Mouse (Mus musculus) adrenal gland, postnatal 0 days (tissue): ENCODE measurements around the gene Rer1. TPM values are rescaled to one million over a fixed set of nuclear protein-coding genes. Genes with fewer than 3 reads are reported as not detected.

ENCODE experiments used
- polyA plus RNA-seq: library from polyadenylated mRNA; unstranded; fragments of >200 nt; fragmentation: Nextera tagmentation; extraction: Ambion mirVana; gene quantifications from 2 replicates; pipeline ENCODE4 v1.2.1, GENCODE M21; 2015

The Rer1 gene
- 210 and 215 TPM in 2 replicates for polyA plus RNA-seq

DNA sequence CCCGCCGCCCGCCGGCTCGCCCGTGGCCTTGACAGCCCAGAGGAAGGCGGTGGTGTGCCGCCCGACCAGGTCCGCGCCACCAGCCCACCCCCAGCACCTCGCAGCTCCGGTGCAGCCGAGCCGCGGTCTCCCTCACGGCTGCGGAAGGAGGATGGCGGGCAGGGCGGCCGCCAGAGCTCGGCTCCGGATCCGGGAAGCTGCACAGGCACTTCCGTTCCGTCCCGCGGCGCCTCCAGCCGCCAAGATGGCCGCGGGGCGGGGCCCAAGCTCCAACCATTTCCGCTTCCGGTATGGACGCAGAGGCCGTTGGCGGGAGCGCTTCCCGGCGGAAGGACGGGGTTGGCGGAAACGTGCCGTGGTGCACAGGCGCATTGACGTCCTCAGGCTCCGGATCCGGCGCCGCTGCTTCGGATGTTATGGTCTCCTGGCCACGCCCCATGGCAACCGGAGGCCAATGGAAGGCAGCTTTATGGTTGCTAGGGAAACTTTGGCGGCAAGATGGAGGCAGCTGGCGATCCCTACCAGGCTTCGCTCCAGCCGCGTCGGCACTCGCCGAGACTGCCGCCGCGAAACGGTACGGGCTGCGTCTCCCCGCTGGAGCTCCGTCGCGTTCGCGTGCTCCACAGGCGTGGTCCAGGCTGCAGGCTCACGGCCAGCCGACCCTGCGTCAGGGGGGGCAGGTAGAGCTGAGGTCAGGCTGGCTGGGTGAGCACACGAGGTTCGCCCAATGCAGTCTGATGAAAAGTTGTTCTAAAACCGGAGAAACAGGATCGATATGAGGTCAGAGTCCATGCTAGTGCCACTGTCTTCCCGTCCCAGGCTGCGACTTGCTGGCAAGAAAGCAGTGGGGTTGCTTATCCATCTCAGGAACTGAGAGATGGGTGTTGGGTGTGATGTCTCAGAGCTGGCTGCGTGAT lies at the start of gene Rer1, which contains the start of gene Morn1:
Rer1 (minus strand) TSS at position 275 of the 917 bp plus-strand sequence.
Morn1 (plus strand) TSS at position 470 of the 917 bp plus-strand sequence.

GRCm38 (mm10) chr4:155066834-155067522 lies 19.2 kb downstream of the Rer1 start, which contains the start of gene Pex10:
Gene Pex10 (plus strand): TSS chr4:155067016.

GRCm38 (mm10) chr4:155056724-155057123 lies 29.5 kb downstream of the Rer1 start, which contains the start of gene Plch2:
Gene Plch2 (minus strand): TSS chr4:155056784.

Other genes starting within 250 kb of the Rer1 start
- gene Ttc34, start 248.9 kb downstream of the Rer1 start, polyA plus RNA-seq, result 0.10 and 0.19 TPM in 2 replicates
- gene Mmel1, start 216.8 kb downstream of the Rer1 start, polyA plus RNA-seq, result 1.9 and 5.0 TPM in 2 replicates
- gene Fam213b, start 187.2 kb downstream of the Rer1 start, polyA plus RNA-seq, result 165 and 222 TPM in 2 replicates
- 2.6 TPM in 2 replicates for gene Tnfrsf14, start 157.8 kb downstream of the Rer1 start, polyA plus RNA-seq
- 1.1 and 6.1 TPM in 2 replicates for gene Hes5, start 125.5 kb downstream of the Rer1 start, polyA plus RNA-seq
- 19.0 and 25.6 TPM in 2 replicates for gene Pank4, start 122.3 kb downstream of the Rer1 start, polyA plus RNA-seq
- gene Plch2, start 29.6 kb downstream of the Rer1 start, polyA plus RNA-seq, result 0.61 and 1.5 TPM in 2 replicates
- 10.5 and 20.4 TPM in 2 replicates for gene Pex10, start 19.4 kb downstream of the Rer1 start, polyA plus RNA-seq
- 3.8 and 9.3 TPM in 2 replicates for gene Morn1, start 195 bp upstream of the Rer1 start, polyA plus RNA-seq
- gene Ski, start 136.2 kb upstream of the Rer1 start, polyA plus RNA-seq, result 13.8 and 14.6 TPM in 2 replicates
- gene Faap20, start 163.4 kb upstream of the Rer1 start, polyA plus RNA-seq, result 52.8 and 70.4 TPM in 2 replicates